Mouse (Mus musculus): ENCODE data around the gene Hdgfl3. TPM values are rescaled to one million over a fixed set of nuclear protein-coding genes. Genes with fewer than 3 reads are reported as not detected.

The Hdgfl3 gene
- total and polyA plus RNA-seq, 2 experiments, result 0.13 to 1.6 TPM

DNA sequence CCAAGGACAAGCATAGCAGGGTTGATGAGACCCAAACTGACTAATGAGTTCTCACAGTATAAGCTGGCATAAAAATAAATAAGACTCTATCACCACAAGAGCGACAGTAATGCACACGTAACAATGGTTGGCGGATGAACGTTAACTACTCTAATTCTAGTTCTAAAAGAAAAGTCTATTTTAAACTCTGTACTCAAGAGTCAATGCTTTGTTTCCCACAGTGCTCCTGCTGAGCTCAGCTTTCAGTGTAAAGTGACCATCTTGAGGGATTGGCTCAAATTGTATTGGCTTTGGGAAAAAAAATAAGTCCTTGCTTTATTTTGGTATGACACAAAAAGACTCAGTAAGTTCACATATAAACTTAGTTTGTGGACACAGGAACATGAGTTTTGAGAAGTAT lies 49.1 kb downstream of the Hdgfl3 start:
- 92% methylated on average over 4 of the region's 4 CpGs for WGBS
- no peaks in the 10 kb centered on the region for H3K4me1 ChIP-seq (ENCODE audit: control insufficient read depth, insufficient read depth, low read length)
- TF ChIP-seq CTCF (IDR thresholded peaks at IDR 0.05; ENCODE audit: low read depth, low read length) (no peak), POLR2A (IDR thresholded peaks at IDR 0.05; ENCODE audit: extremely low read depth, insufficient read depth, low read length) (no peak)
- H3K9ac ChIP-seq (ENCODE audit: low read depth, low read length), result no peak overlapping the region
- DNase-seq (ENCODE audit: extremely low read depth, low read depth, low spot score), result no peak
- no peaks in the 10 kb centered on the region for H3K79me2 ChIP-seq (ENCODE audit: control insufficient read depth, insufficient read depth, low read length)
- H3K36me3 ChIP-seq (ENCODE audit: control insufficient read depth, insufficient read depth, low read length), result no peaks in the 10 kb centered on the region
- no peak overlapping the region for H3K27ac ChIP-seq (replicated peaks; ENCODE audit: insufficient read depth, low read depth, low read length)
- no peak overlapping the region for H3K4me3 ChIP-seq (ENCODE audit: insufficient read depth, low read depth, low read length)
- H3K27me3 ChIP-seq (ENCODE audit: control insufficient read depth, insufficient read depth, low read length), result no peaks in the 10 kb centered on the region

DNA sequence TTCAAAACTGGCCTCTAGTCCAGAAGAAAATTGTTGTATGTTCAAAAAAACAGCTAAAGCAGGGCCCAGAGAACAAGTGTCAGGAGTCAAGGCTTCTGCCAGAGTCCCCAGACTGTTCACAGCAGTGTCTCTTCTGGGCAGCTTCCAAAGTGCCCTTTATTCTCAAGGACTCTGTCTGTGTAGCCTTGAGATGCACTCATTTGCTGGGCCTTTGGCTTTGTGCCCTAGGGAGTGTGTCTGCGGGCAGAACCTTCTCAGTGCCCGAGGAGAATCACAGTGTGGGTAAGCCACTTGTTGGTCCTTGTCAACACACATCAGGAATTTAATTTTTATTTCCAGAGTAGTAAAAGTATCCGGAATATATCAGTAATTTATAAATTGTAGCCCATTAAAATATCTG lies 52.7 kb downstream of the Hdgfl3 start:
- no peak overlapping the region for H3K4me3 ChIP-seq (ENCODE audit: insufficient read depth, low read depth, low read length)
- H3K4me1 ChIP-seq (ENCODE audit: control insufficient read depth, insufficient read depth, low read length), result no peaks in the 10 kb centered on the region
- TF ChIP-seq CTCF (IDR thresholded peaks at IDR 0.05; ENCODE audit: low read depth, low read length) (no peak), POLR2A (IDR thresholded peaks at IDR 0.05; ENCODE audit: extremely low read depth, insufficient read depth, low read length) (no peak)
- H3K27ac ChIP-seq (replicated peaks; ENCODE audit: insufficient read depth, low read depth, low read length), result no peak overlapping the region
- no peak overlapping the region for H3K9ac ChIP-seq (ENCODE audit: low read depth, low read length)
- H3K27me3 ChIP-seq (ENCODE audit: control insufficient read depth, insufficient read depth, low read length), result no peaks in the 10 kb centered on the region
- DNase-seq (ENCODE audit: extremely low read depth, low read depth, low spot score), result no peak
- H3K79me2 ChIP-seq (ENCODE audit: control insufficient read depth, insufficient read depth, low read length), result no peaks in the 10 kb centered on the region
- WGBS, result 82% methylated on average over 3 of the region's 3 CpGs
- H3K36me3 ChIP-seq (ENCODE audit: control insufficient read depth, insufficient read depth, low read length), result no peaks in the 10 kb centered on the region

DNA sequence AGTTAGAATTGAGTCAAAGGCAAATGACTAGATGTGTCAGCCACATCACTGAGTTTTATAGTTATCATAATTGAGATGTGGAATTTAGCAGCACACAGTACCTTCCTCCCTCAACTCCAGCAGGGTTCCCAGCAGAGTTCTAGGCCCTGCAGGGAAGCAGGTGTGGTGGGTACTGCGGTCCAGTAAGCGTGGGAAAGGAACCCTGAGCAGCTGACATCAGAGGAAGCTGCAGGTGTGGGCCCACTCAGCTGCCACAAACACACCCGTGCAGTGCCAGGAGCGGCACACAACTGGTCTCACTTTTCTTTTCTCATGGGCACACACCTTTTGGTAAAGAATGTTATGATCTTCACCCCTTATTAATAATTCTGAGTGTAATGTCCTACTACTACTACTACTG lies 53.5 kb downstream of the Hdgfl3 start:
- no peak overlapping the region for H3K27ac ChIP-seq (replicated peaks; ENCODE audit: insufficient read depth, low read depth, low read length)
- no peaks in the 10 kb centered on the region for H3K27me3 ChIP-seq (ENCODE audit: control insufficient read depth, insufficient read depth, low read length)
- WGBS, result 96% methylated on average over 4 of the region's 4 CpGs
- H3K36me3 ChIP-seq (ENCODE audit: control insufficient read depth, insufficient read depth, low read length), result no peaks in the 10 kb centered on the region
- no peak overlapping the region for H3K4me3 ChIP-seq (ENCODE audit: insufficient read depth, low read depth, low read length)
- no peak for DNase-seq (ENCODE audit: extremely low read depth, low read depth, low spot score)
- no peak for TF ChIP-seq CTCF (IDR thresholded peaks at IDR 0.05; ENCODE audit: low read depth, low read length)
- TF ChIP-seq POLR2A (IDR thresholded peaks at IDR 0.05; ENCODE audit: extremely low read depth, insufficient read depth, low read length), result no peak
- H3K4me1 ChIP-seq (ENCODE audit: control insufficient read depth, insufficient read depth, low read length), result no peaks in the 10 kb centered on the region
- H3K79me2 ChIP-seq (ENCODE audit: control insufficient read depth, insufficient read depth, low read length), result no peaks in the 10 kb centered on the region
- H3K9ac ChIP-seq (ENCODE audit: low read depth, low read length), result no peak overlapping the region

DNA sequence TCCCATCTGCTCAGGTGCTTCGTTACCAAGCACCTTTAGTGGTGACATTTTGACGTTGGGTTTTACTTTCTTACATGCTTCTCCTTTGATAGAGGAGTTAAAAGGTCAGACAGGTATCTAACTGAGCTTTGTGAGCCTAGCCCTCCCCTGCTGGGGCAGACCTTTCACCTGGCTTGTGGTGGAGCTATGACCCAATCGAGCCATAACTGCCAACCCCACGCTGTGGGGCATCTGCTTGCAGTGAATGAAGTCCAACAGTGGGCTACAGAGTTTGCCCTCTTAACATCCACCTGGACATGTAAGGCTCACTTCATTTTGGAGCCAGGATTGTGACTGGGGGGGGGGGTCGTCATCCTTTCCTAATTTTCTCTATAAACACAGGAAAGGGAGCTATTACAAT lies 54.0 kb downstream of the Hdgfl3 start:
- H3K4me3 ChIP-seq (ENCODE audit: insufficient read depth, low read depth, low read length), result no peak overlapping the region
- no peaks in the 10 kb centered on the region for H3K4me1 ChIP-seq (ENCODE audit: control insufficient read depth, insufficient read depth, low read length)
- no peak overlapping the region for H3K9ac ChIP-seq (ENCODE audit: low read depth, low read length)
- no peaks in the 10 kb centered on the region for H3K36me3 ChIP-seq (ENCODE audit: control insufficient read depth, insufficient read depth, low read length)
- no peaks in the 10 kb centered on the region for H3K27me3 ChIP-seq (ENCODE audit: control insufficient read depth, insufficient read depth, low read length)
- TF ChIP-seq POLR2A (IDR thresholded peaks at IDR 0.05; ENCODE audit: extremely low read depth, insufficient read depth, low read length) (no peak), CTCF (IDR thresholded peaks at IDR 0.05; ENCODE audit: low read depth, low read length) (no peak)
- 62% methylated on average over 5 of the region's 5 CpGs for WGBS
- no peak overlapping the region for H3K27ac ChIP-seq (replicated peaks; ENCODE audit: insufficient read depth, low read depth, low read length)
- H3K79me2 ChIP-seq (ENCODE audit: control insufficient read depth, insufficient read depth, low read length), result no peaks in the 10 kb centered on the region
- DNase-seq (ENCODE audit: extremely low read depth, low read depth, low spot score), result no peak

DNA sequence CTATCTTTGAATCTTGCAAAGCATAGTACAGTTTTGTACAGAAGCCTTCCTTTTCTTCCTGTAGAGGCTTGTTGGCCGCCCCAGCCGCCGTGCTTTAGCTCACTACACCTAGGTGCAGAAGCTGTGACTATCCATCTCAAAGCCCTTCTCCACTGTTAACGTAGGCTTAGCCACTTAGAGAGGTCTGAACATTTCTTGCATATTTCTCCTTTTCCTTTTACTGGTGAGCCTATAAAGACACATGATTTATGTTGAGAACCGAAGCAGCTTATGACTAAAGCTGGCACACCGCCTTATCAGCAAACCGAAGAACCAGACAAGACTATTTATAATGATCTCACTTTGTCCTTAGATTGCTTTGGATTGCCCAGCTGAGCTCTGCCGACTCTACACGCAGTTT lies 58.9 kb downstream of the Hdgfl3 start:
- Histone ChIP-seq H3K27me3 (ENCODE audit: control insufficient read depth, insufficient read depth, low read length) (no peaks in the 10 kb centered on the region), H3K27ac (replicated peaks; ENCODE audit: insufficient read depth, low read depth, low read length) (no peak overlapping the region), H3K79me2 (ENCODE audit: control insufficient read depth, insufficient read depth, low read length) (no peaks in the 10 kb centered on the region), H3K4me1 (ENCODE audit: control insufficient read depth, insufficient read depth, low read length) (no peaks in the 10 kb centered on the region), H3K36me3 (ENCODE audit: control insufficient read depth, insufficient read depth, low read length) (no peaks in the 10 kb centered on the region), H3K9ac (ENCODE audit: low read depth, low read length) (no peak overlapping the region), H3K4me3 (ENCODE audit: insufficient read depth, low read depth, low read length) (no peak overlapping the region)
- TF ChIP-seq CTCF (IDR thresholded peaks at IDR 0.05; ENCODE audit: low read depth, low read length) (no peak), POLR2A (IDR thresholded peaks at IDR 0.05; ENCODE audit: extremely low read depth, insufficient read depth, low read length) (no peak)
- 86% methylated on average over 9 of the region's 9 CpGs for WGBS
- no peak for DNase-seq (ENCODE audit: extremely low read depth, low read depth, low spot score)

DNA sequence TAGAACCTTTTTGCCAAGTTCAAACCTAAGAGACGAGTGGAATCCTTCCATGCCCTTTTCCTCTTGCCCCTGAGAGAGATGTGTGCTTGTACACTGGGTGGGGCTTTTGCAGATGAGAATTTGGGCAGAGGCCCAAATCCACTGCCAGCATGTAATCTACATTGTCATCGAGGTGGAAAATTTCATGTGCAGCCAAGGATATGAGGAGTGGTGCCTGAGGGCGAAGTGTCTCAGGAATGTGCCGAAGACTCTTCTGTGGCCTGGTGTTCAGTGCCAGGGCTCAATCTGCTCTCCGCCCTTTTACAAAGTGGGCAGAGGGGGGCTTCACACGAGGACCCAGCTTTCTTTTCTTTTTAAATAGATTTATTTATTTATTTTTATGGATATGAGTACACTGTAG lies 59.6 kb downstream of the Hdgfl3 start:
- DNase-seq (ENCODE audit: extremely low read depth, low read depth, low spot score), result no peak
- Histone ChIP-seq H3K9ac (ENCODE audit: low read depth, low read length) (no peak overlapping the region), H3K4me3 (ENCODE audit: insufficient read depth, low read depth, low read length) (no peak overlapping the region), H3K27me3 (ENCODE audit: control insufficient read depth, insufficient read depth, low read length) (no peaks in the 10 kb centered on the region), H3K36me3 (ENCODE audit: control insufficient read depth, insufficient read depth, low read length) (no peaks in the 10 kb centered on the region), H3K79me2 (ENCODE audit: control insufficient read depth, insufficient read depth, low read length) (no peaks in the 10 kb centered on the region), H3K4me1 (ENCODE audit: control insufficient read depth, insufficient read depth, low read length) (no peaks in the 10 kb centered on the region), H3K27ac (replicated peaks; ENCODE audit: insufficient read depth, low read depth, low read length) (no peak overlapping the region)
- WGBS, result 79% methylated on average over 6 of the region's 6 CpGs
- TF ChIP-seq POLR2A (IDR thresholded peaks at IDR 0.05; ENCODE audit: extremely low read depth, insufficient read depth, low read length) (no peak), CTCF (IDR thresholded peaks at IDR 0.05; ENCODE audit: low read depth, low read length) (no peak)

Data from liver, adult 2 months (tissue).